Mouse (Mus musculus): Measurements from ENCODE around the gene Pdik1l. TPM values are rescaled to one million over a fixed set of nuclear protein-coding genes. Genes with fewer than 3 reads are reported as not detected.

The Pdik1l gene
- polyA plus RNA-seq, 1 experiment, result 13.3 TPM

DNA sequence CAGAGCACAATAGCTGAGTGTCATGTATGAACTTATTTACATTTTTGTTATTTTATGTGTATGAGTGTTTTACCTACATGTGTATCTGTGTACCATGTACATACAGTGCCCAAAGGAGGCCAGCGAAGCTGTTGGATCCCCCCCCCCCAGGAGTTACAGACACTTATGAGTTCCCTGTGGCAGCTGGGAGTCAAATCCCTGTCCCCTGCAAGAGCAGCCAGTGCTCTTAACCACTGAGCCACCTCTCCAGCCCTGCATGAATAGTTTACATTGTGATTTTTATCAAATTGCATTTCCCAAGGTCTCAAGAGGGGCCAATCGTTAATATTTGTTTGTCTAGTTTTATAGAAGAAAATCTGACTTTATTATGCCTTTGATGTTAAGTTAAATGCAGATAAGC, 19.3 kb upstream of the Pdik1l start:
- Histone ChIP-seq H3K27me3 (ENCODE audit: control insufficient read depth, insufficient read depth, low read length) (no peaks in the 10 kb centered on the region), H3K27ac (ENCODE audit: control insufficient read depth, insufficient read depth, low read length) (no peak overlapping the region), H3K36me3 (ENCODE audit: control insufficient read depth, insufficient read depth, low read length) (no peaks in the 10 kb centered on the region), H3K4me3 (ENCODE audit: control insufficient read depth, insufficient read depth, low read length) (no peak overlapping the region), H3K4me1 (replicated peaks; ENCODE audit: control insufficient read depth, insufficient read depth, low read length) (peaks cover 9% of the 10 kb centered on the region)
- 78% methylated on average over 2 of the region's 2 CpGs for WGBS
- TF ChIP-seq CTCF (IDR thresholded peaks at IDR 0.05; ENCODE audit: borderline replicate concordance, control insufficient read depth, extremely low read depth, insufficient read depth, low read length, poor library complexity) (no peak), POLR2A (IDR thresholded peaks at IDR 0.05; ENCODE audit: control insufficient read depth, extremely low read depth, insufficient read depth, low read length, poor library complexity) (no peak)
- DNase-seq, result no peak

DNA sequence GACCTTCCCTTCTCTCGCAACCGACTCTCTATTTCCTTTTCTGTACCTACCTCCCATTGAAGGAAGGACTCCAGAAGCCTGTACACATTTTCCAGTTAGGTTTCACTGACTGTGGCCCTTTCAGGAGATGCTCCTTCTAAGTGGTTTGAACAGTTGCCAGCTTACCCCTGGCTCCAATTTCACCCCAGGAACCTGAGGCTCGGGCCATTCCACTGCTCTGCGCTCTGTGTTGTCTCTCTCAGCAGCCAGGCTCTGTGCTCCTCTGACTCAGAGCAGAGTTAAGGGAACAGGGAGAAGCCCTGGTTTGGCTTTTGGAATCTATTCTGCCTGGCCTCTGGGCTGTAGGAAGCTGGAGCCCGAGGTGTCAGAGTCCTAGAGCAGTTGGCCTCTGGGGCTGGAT, 14.4 kb upstream of the Pdik1l start:
- DNase-seq, result no peak
- no peak for TF ChIP-seq POLR2A (IDR thresholded peaks at IDR 0.05; ENCODE audit: control insufficient read depth, extremely low read depth, insufficient read depth, low read length, poor library complexity)
- no peak for TF ChIP-seq CTCF (IDR thresholded peaks at IDR 0.05; ENCODE audit: borderline replicate concordance, control insufficient read depth, extremely low read depth, insufficient read depth, low read length, poor library complexity)
- Histone ChIP-seq H3K36me3 (ENCODE audit: control insufficient read depth, insufficient read depth, low read length) (no peaks in the 10 kb centered on the region), H3K27ac (ENCODE audit: control insufficient read depth, insufficient read depth, low read length) (no peak overlapping the region), H3K4me1 (replicated peaks; ENCODE audit: control insufficient read depth, insufficient read depth, low read length) (peaks cover 9% of the 10 kb centered on the region), H3K27me3 (ENCODE audit: control insufficient read depth, insufficient read depth, low read length) (no peaks in the 10 kb centered on the region), H3K4me3 (ENCODE audit: control insufficient read depth, insufficient read depth, low read length) (no peak overlapping the region)
- WGBS, result 88% methylated on average over 5 of the region's 5 CpGs

DNA sequence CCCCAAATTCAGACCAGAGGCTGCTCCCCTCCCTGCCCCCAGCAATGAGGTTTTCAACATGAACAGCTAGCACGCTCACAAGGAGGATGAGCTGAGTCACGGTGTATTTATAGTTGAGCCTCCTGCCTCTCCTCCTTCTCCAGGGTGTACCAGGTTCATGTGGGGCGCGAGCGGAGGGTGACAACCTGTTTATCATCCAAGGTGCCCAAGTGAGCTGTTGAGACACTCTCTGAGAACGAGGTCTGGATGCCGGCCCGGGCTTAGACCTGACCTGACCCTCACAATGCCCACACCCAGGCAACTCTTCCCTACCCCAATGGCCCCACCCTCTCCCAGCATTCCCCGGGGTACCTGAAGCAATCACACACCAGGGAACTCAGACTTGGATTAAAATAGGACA, 12.6 kb upstream of the Pdik1l start:
- WGBS, result 6% methylated on average over 9 of the region's 9 CpGs
- TF ChIP-seq CTCF (IDR thresholded peaks at IDR 0.05; ENCODE audit: borderline replicate concordance, control insufficient read depth, extremely low read depth, insufficient read depth, low read length, poor library complexity) (no peak), POLR2A (IDR thresholded peaks at IDR 0.05; ENCODE audit: control insufficient read depth, extremely low read depth, insufficient read depth, low read length, poor library complexity) (no peak)
- DNase-seq, result no peak
- H3K27ac ChIP-seq (ENCODE audit: control insufficient read depth, insufficient read depth, low read length), result no peak overlapping the region
- H3K4me3 ChIP-seq (ENCODE audit: control insufficient read depth, insufficient read depth, low read length), result no peak overlapping the region
- no peaks in the 10 kb centered on the region for H3K27me3 ChIP-seq (ENCODE audit: control insufficient read depth, insufficient read depth, low read length)
- H3K4me1 ChIP-seq (replicated peaks; ENCODE audit: control insufficient read depth, insufficient read depth, low read length), result peaks cover 6% of the 10 kb centered on the region
- H3K36me3 ChIP-seq (ENCODE audit: control insufficient read depth, insufficient read depth, low read length), result no peaks in the 10 kb centered on the region

DNA sequence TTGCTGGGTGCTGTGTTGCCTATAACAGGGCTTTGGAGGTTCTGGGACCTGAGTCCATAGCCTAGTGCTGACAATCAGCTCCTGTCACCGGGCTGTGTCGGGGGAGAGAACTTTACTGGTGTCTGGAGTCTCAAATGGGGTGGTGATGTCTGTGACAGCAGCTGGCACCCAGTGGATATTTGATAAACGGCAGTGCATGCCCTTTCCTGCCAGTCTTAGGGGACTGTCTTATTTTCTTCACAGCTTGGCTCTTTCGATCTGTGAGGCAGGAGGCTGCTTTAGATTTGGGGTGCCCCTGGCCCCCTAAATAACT, 11.8 kb upstream of the Pdik1l start:
- no peak for DNase-seq
- Histone ChIP-seq H3K4me1 (replicated peaks; ENCODE audit: control insufficient read depth, insufficient read depth, low read length) (peaks cover 6% of the 10 kb centered on the region), H3K27ac (ENCODE audit: control insufficient read depth, insufficient read depth, low read length) (no peak overlapping the region), H3K4me3 (ENCODE audit: control insufficient read depth, insufficient read depth, low read length) (no peak overlapping the region), H3K36me3 (ENCODE audit: control insufficient read depth, insufficient read depth, low read length) (no peaks in the 10 kb centered on the region), H3K27me3 (ENCODE audit: control insufficient read depth, insufficient read depth, low read length) (no peaks in the 10 kb centered on the region)
- WGBS, result 17% methylated on average over 4 of the region's 4 CpGs
- TF ChIP-seq CTCF (IDR thresholded peaks at IDR 0.05; ENCODE audit: borderline replicate concordance, control insufficient read depth, extremely low read depth, insufficient read depth, low read length, poor library complexity), result no peak
- no peak for TF ChIP-seq POLR2A (IDR thresholded peaks at IDR 0.05; ENCODE audit: control insufficient read depth, extremely low read depth, insufficient read depth, low read length, poor library complexity)

DNA sequence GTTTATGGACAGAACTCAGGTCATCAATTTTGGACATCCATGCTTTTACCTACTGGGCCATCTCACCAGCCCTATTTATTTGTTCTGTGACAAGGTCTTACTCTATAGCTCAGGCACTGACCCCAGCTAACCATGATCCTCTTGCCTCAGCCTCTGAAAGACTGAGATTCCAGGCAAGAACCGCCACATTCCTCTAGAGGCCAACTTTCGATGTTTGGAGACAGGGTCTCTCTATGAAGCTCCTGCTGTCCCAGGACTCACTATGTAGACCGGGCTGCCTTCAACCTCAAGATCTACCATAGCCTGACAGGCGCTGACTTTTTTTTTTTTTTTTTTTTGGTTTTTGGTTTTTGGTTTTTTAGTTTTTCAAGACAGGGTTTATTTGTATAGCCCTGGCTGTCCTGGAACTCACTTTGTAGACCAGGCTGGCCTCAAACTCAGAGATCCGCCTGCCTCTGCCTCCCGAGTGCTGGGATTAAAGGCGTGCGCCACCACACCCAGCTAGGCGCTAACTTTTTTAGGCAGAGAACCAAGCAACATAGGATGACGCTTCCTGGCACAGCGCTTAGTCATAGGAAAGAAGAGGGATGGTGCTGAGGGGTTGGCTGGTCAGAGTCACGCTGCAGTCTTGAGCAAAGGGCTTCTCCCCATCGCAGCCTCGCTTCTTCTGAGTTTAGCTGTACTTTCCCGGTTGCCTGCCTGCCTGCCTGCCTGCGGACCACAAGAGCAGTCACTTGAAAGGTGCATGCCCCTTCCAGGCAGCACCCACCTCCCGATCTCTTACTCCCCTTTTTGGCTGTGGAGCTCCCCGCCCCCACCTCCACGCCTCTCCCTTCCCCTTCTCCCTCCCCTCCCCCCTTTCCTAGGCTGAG, 11.2 kb upstream of the Pdik1l start:
- H3K4me1 ChIP-seq (replicated peaks; ENCODE audit: control insufficient read depth, insufficient read depth, low read length), result peaks cover 6% of the 10 kb centered on the region
- no peak overlapping the region for H3K4me3 ChIP-seq (ENCODE audit: control insufficient read depth, insufficient read depth, low read length)
- no peaks in the 10 kb centered on the region for H3K36me3 ChIP-seq (ENCODE audit: control insufficient read depth, insufficient read depth, low read length)
- 72% methylated on average over 19 of the region's 19 CpGs for WGBS
- no peak overlapping the region for H3K27ac ChIP-seq (ENCODE audit: control insufficient read depth, insufficient read depth, low read length)
- no peak for DNase-seq
- H3K27me3 ChIP-seq (ENCODE audit: control insufficient read depth, insufficient read depth, low read length), result no peaks in the 10 kb centered on the region
- TF ChIP-seq CTCF (IDR thresholded peaks at IDR 0.05; ENCODE audit: borderline replicate concordance, control insufficient read depth, extremely low read depth, insufficient read depth, low read length, poor library complexity), result no peak
- no peak for TF ChIP-seq POLR2A (IDR thresholded peaks at IDR 0.05; ENCODE audit: control insufficient read depth, extremely low read depth, insufficient read depth, low read length, poor library complexity)

- H3K27ac ChIP-seq (ENCODE audit: control insufficient read depth, insufficient read depth, low read length), result no peak overlapping the region
- WGBS, result 90% methylated on average over 8 of the region's 8 CpGs
- TF ChIP-seq CTCF (IDR thresholded peaks at IDR 0.05; ENCODE audit: borderline replicate concordance, control insufficient read depth, extremely low read depth, insufficient read depth, low read length, poor library complexity) (no peak), POLR2A (IDR thresholded peaks at IDR 0.05; ENCODE audit: control insufficient read depth, extremely low read depth, insufficient read depth, low read length, poor library complexity) (no peak)
- peaks cover 6% of the 10 kb centered on the region for H3K4me1 ChIP-seq (replicated peaks; ENCODE audit: control insufficient read depth, insufficient read depth, low read length)
- H3K27me3 ChIP-seq (ENCODE audit: control insufficient read depth, insufficient read depth, low read length), result no peaks in the 10 kb centered on the region
- no peak for DNase-seq
- H3K4me3 ChIP-seq (ENCODE audit: control insufficient read depth, insufficient read depth, low read length), result no peak overlapping the region
- H3K36me3 ChIP-seq (ENCODE audit: control insufficient read depth, insufficient read depth, low read length), result no peaks in the 10 kb centered on the region
Observed at GRCm38 (mm10) chr4:134297369-134297768, 9.7 kb upstream of the Pdik1l start.
